Mouse (Mus musculus) E14TG2a.4 (cell line): Measurements from ENCODE around the gene Edc3.

Source experiments
- CTCF ChIP-seq: conservative IDR thresholded peaks from 2 replicates; pipeline ENCODE4 v1.5.1; 2014; ENCODE audit warnings: low read length
- POU5F1 ChIP-seq: IDR thresholded peaks from 2 replicates; pipeline ENCODE4 v1.6.1; 2014; ENCODE audit warnings: low read length, borderline replicate concordance

GRCm38 (mm10) chr9:57687751-57688150 lies 20.6 kb upstream of the Edc3 start, which contains the start of gene Cyp1a1:
- TF ChIP-seq CTCF (no peak), POU5F1 (no peak)
